Mouse (Mus musculus): ENCODE measurements at regions not wholly inside any gene's neighbourhood (a gene's known extent, or its start where the extent isn't known, plus 50 kb on each side); places are given as distances from the start of the nearest gene placed in this dataset.

GRCm38 (mm10) chr13:51968796-51969195, 122.3 kb downstream of the Gadd45g start:
- TF ChIP-seq POLR2A (IDR thresholded peaks at IDR 0.05; ENCODE audit: control insufficient read depth in 1 of 2, insufficient read depth in 1 of 2, low read depth in 1 of 2, low read length in 2 of 2, poor library complexity in 1 of 2) (no peak), USF1 (IDR thresholded peaks at IDR 0.05; ENCODE audit: low read depth, low read length) (no peak)

All from MEL (cell line).